Mouse (Mus musculus): ENCODE measurements at regions not wholly inside any gene's neighbourhood (a gene's known extent, or its start where the extent isn't known, plus 50 kb on each side); places are given as distances from the start of the nearest gene placed in this dataset.

DNA sequence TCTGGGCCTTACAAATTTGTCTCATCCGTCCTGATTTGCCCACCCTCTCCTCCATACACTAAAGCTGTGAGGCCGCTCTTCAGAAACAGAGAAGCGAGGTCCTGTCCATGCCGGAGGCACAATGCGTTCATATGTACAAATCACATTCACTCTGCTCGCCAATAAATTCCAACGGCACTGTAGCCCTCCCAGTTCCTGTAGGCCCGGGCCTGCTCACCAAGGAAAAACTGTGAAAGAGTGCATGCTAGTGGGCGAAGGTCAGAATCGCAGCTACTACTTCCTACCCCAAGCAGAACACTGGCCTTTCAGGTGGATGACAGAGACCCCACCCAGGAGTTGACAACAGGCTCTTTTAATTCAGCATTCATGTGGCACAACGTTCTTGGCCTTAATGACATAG is 278.7 kb downstream of the Insig2 start:
- no peak for DNase-seq

DNA sequence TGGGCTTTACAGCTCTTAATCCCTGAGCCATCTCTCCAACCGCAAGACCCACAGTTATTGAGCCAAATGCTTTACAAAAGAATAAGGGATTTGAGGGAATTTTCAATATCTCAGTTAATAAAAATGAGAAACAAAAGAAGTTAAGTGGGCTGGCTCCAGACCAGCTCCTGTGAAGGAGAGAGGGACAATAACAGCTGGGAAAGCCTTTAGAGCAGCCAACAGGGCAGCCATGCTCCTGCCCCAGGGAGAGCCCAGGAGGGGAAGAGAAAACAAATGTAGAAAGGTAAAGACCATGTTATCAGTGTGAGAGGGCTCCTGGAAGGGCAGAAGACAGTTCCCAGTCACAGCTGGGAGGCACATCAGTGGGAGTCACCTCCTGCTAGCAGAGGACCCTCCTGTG is 257.8 kb downstream of the Insig2 start:
- DNase-seq, result no peak

DNA sequence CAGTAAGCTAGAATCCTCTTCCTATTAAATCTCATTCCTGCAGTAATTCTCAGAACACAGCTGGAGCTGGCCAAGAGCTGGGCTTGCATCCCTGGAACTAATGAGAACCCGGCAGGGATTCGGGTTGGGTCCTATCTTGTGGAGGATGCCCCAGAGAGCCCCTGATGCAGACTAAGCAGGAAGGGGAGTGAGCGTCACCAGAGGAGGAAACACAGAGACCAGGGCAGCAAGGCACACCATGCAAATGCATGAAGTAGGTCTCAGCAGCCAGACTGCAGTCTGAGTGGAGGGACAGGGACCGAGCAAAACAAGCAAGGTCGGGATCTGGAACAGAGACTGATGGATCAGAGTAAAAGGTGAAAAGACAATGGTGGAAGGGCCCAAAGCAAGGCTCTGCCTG is 249.6 kb downstream of the Insig2 start:
- no peak for DNase-seq

DNA sequence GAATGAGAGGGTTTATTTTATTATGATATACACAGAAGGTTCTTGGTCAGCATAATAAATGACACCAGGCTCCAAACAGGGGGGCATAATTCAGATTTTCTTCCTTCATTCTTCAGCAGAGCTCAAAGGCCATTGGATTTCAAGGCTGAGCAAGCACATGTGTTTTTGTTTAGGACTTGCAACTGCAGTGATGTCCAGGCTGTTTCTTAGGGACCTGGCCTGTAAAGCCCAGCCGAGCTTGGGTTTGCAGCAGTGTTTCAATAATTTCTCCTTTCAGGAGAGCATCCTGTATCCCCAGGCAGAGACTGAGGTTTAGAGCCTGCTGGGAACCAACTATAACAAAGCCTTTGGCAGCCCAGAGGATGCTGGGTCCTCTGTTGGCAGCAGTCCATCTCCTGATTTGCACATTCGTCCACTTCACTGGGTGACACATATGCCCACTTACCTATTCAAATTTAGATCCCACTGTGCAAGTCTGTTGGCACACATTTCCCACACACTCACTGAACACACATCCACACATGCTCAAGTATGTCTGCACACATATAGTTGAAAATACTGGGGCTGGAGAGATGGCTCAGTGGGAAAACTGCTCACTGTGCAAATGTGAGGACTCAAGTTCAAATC is 247.2 kb downstream of the Insig2 start:
- DNase-seq, result no peak

DNA sequence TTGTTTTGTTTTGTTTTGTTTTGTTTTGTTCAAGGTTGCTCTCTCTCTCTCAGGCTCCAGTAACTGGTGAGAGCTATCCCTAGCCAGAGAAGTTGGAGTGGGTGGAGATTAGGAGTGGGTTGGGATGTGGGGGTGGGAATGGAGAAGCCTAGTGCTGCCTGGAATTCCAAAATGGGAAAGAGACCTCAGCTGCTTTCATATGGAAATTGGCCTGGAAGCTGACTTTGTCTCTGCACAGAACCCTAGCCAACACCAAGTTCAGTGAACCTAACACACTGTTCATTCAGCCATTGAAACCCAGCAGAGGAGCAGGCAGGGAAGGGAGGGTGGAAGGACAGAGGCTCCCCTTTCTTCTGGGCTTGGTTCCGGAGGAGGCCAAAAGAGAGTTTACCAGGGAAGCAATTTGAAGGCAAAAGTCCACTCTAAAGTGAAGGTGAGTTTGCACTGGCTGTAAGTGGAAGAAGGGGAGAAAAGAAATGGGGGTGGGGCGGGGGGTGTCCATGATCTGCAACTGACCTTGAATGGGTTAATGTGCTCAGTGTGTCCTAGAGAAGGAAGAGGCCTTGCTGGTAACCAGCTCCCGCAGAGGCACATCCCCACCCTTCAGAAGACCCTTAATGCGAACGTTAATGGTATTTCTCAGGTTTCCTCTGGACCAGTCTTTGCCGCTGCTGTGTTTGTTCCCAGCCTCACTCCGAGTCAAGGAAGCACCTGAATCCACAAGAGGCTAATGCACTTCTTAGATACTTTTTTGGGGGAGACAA is 245.1 kb downstream of the Insig2 start:
- DNase-seq, result no peak

DNA sequence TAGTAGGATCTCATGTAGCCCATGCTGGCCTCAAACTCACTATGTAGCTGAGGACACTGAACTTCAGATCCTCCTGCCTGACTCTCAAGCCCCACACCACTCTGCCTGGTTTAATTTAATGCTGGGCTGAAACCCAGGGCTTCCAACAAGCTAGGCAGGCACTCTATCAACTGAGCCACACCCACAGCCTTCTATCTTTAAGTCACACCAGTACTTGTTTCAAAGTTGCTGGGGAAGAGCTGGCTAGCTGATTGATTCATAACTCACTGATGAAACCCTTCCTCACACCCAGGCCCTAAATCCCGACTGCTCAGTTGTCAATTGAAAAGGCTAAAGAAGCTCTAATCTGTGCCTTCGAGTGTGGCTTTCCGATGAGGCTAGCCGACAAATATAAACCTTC is 241.8 kb downstream of the Insig2 start:
- DNase-seq, result no peak

DNA sequence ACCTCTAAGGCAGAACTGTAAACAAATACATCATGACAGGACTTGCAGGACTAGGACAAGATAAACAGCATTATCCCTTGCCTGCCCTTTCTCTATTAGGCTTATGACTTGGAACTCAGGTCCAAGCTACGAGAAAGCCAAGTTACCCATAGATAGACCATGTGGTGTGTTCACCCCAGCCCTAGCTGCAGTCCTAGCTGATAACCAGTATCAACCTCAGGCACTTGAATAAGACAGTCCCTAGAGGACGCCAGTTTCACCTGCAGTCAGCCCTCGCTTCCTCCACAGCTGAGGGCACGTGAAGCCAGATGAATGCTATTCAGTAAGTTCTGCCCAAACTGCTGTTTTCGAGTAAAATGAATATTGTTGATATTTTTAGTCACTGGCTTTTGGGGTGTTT is 239.5 kb downstream of the Insig2 start:
- no peak for DNase-seq

DNA sequence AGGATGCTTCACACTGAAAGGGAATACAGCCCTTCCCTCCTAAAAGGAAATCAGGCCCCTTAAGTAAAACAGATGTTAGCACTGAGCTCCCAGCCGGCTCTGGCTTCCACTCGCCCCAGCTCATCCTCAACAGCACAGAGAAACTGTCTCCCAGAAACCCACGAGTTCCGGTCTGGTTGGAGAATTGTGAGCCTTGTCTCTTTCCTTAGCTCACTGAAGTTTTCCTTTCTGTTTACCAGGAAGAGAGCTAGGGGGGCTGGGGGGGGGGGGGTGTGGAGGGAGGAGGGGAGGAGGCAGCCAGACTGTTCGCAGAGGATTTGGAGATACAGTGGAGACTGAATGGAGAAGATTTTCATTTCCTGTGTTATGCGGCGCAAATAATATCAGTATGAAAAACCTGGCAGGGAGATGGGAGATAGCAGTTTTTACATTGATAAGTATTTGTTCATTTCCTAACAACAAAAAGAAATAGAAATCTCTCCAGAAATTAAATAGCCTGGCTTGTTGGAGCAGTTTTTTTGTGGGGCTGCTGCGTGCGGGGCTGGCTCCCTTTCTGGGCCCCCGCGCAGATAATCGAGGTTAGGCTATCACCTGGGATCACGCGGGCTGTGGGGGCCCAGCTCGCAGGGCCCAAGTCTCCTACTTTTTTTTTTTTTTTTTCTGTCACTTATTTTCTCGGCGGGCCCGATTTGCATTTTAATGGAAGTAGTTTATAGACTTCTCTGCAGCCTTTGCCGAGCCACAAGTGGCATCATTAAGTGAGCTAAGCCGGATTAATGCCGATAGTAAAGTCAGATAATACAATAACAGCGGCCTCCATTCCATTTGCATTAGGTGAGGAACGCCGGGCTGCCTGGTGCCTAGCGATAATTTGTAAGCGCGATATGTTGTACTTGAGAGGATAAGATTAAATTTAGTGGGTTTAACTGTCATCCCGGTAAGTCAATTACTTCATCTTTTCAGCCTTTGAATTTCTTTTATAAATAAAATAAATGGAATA is 235.5 kb downstream of the Insig2 start:
- DNase-seq, result no peak

DNA sequence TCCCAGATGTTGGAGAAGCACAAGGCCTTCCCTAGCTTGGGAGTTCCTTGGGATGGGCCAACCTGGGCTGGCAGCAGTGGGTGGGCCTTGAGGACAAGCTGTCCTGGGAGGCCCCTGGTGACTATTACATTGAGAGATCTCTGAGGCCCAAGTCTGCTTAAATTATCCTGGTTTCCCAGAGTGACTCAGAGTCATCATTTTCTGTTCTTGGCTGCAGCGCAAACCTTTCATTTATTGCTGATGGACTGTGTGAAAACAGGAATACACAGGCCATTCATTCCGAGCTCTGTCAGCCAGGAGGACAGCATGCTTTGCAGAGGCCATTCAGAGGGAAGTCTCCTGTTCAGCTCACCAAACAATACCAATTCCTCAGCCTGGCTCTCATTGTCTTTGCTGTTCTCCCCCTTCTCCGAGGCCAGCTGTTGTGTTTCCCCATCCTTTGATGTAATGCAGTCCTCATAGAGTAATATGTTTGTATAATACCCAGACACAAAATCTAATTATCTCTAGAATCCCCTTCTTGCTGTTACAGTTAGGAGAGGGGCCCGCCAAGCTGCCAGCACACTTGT is 220.5 kb downstream of the Insig2 start:
- no peak for DNase-seq

DNA sequence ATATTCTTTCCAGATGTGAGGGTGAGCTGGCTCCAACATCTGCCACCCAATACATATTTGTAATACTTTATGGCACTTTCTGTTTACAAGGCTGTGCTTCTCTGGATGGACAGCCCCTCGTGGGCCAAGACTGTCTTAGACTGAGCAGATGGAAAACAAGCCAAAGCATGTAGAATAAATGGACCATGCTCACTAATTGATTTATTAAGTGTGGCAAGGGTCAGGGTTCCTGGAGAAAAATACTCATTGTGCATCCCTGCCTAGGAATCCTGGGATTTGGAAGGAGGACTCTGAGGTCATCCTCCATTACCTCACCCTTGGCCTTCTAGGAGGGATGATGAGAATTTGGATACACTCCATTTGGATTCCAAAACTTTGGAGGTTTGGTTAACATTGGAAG is 219.9 kb downstream of the Insig2 start:
- no peak for DNase-seq

DNA sequence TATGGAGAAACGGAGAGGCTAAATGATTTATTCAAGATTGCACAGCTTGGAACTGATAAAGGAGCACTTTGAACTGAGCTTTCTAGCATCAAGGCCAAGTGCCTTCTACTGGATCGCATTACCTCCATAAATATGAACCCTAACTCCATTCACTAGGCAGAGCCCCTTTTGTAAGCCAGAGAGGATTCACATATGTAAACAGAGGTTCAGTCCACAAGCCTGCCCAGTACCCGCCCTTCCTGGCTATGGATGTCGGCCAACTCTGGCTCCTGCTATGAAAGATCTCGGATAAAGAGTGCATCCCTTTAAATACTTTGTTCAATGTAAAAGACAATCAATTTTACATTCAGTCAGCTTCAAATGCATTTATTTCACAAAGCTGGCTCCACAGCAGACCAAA is 215.8 kb downstream of the Insig2 start:
- DNase-seq, result no peak

DNA sequence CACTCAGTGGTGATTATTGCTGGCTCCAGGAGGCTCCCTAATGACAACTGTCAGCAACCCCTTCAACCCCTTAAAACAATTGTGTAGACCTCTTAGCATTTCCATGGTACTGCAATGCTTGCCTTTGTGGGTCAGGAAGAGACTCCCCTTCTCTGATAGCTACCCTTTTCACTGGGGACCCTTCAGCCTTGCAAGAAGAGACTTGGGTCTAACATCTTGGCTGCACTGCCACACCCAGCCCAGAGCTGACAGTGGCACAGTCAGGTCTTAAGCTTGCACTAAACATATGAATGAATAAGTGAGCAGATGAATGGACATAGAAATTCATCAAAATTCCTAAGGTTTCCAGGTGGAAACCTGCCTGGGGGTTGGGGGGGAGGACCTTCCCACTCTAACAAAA is 209.0 kb downstream of the Insig2 start:
- DNase-seq, result no peak

DNA sequence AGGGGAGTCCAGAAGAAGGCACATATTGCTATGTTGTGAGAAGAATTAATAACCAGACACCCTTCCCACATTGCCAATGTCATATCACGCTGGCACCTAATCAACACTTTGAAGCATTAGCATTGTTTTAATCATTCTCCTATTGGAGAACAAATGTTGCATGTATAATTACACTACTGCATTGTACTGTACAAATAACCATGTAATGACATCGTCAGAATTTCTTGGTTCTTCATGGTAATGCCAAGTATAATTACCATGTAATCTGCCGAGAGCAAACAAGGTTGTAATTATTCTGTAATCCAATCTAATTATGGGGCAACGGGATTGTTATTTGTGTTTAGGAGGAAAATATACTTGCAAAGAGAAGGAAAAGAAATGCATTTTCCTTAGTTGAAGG is 196.1 kb downstream of the Insig2 start:
- DNase-seq, result no peak

DNA sequence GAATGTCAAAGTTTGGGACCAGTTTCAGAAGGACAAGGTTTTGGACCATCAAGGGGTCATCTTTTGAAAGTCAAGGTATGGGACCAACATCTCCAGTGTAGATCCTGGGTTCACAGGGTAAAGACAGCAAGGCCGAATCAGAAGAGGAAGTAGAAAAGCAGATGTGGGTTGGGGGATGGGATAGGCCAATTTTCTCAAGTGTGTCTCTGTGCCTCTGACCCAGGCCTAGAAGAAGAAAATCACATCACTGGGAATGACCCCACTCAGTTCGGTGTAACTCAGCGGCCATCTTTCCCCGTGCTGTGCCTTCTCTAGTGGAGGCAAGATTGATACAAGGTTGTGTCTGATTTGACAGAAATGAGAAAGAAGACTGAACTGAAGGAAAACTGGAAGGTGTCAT is 195.5 kb downstream of the Insig2 start:
- no peak for DNase-seq

DNA sequence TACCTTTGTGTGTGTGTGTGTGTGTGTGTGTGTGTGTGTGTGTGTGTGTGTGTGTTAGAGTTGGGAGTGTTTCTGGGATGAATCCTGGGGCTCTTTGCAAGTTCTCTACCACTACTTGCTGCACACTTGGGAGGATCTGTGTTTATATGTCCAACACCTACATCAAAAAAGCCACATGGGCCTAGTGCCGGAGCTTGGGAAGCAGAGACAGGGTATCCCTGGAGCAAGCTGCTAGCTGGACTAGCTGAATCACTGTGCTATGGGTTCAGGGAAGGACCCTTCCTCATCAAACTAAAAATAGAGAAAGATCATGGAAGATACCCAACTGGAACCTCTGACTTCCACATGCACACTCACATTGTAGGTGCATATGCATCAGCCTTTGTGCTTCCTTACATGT is 187.4 kb downstream of the Insig2 start:
- no peak for DNase-seq

DNA sequence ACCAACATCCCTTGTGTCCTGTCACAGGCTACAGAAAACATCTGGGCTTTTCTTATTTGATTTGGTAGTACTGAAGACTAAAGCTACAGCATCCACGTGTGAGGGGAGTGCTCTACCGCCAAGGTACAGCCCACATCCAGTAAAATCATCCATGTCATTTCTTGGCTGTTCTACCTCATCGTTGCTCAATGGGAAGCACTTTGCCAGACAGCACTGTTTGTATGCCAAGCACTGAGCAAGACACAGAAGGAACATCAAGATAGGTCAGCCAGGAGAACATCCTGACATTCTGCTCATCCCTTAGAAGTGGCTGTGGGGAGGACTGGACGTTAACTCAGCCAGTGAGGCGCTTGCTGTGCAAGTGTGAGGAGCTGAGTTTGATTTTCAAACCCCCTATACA is 178.9 kb downstream of the Insig2 start:
- DNase-seq, result no peak

DNA sequence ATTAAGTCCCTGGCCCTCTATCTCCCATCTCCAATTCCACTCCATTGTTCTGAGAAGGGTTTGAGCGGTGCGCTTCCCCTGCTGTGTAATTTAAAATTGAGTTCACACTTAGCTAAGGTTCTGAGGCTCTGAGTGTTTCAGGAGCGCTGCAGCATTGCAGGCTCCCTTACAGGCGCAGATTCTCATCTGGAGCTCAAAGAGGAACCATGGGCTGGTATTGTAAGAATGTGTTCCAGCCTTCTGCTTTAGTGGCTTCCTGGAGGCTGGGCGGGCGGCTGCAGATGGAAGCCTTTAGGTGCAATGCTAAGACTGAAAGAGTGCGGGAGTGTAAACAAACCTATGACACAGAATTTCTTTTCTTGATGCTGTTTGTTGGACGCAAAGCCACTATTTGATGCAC is 177.8 kb downstream of the Insig2 start:
- no peak for DNase-seq

DNA sequence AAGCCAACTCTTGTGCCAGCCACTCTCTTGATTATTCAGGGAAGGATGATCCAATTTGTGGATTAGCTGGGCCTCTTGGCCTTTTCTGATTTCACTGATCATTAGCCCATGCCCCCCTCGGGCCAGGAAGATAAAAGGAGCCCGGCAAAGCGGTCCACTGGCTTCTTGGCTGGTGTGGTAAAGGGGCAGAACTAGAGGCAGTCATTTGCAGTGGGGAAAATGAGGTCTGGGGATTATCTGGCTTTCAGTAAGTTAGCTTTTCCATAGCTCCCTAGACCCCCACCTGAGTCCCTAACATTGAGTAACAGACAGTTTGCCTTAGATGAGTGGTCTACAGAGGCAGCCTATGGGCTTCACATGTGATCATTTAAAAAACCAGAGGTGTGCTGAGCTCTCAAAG is 163.7 kb downstream of the Insig2 start:
- no peak for DNase-seq

DNA sequence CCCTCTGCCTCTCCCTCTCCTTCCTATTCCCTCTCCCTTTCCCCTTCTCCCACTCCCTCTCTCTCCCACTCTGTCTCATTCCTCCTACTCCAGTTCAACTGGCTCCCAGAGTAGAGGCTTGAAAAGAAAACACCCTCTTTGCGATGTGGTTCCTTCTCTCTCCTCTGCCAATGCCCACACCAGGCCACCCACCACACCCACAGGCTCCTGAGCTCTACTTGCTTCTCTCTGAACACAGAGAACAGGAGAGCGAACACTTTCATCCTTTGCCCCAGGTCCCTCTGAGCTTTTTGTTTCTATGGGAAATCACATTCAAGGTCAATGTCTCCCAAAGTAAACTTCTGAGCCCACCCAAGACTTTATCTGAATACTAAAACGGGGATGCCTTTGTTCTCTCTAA is 155.8 kb downstream of the Insig2 start:
- DNase-seq, result no peak

DNA sequence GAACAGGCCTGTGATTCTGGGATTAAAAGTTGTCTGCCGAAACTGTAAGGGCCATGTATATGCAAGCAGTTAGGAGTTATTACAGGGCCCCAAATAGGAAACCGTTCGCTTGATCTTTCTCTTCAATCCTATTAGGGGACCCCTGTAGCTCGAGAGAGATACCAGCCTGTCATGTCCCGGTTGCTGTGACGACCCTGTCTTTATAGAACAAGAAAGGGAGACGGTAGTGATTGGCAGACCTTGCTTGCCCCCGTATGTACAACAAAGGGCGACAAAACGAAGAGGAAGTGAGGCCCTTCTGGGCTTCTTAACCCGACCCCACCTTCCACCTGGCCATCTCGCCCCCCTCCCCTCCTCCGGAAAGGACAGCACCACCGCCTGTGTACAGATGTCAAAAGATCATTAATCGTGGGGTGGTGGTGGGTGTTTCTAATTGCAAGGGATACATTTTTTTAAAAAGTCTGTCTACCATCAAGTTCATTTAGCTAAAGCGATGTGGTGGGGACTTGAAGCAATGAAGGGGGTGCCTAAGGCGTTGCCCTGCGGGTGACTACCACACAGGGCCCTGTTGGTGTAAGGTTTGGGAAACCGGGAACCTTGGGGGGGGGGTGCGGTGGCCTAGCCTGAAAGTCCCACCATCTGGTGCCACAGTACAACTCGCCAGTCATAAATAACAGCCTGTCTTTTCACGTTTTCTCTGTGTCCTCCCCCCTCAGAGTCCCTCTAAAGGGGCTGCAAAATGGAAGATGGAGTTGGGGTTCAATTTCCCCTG is 155.1 kb downstream of the Insig2 start:
- DNase-seq, result no peak

DNA sequence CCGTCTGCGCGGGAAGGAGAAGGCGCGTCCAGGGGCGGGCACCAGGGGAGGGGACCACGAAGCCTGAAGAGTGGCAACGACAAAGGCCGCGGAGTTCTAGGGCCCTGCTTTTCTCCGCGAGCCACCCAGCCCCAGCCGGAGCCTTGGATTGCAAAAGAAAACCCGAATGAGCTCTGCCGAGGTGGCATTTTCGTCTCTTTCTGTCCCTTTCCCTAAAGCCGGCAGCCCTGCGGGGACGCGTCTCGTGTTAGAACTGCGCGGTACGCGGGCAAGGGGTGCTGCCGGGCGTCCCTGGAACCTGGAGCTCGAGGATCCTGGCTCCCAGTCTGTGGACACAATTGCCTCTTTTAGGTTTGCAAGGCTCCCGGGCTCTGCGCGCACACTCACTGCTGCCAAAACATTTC is 154.5 kb downstream of the Insig2 start:
- DNase-seq, result no peak

DNA sequence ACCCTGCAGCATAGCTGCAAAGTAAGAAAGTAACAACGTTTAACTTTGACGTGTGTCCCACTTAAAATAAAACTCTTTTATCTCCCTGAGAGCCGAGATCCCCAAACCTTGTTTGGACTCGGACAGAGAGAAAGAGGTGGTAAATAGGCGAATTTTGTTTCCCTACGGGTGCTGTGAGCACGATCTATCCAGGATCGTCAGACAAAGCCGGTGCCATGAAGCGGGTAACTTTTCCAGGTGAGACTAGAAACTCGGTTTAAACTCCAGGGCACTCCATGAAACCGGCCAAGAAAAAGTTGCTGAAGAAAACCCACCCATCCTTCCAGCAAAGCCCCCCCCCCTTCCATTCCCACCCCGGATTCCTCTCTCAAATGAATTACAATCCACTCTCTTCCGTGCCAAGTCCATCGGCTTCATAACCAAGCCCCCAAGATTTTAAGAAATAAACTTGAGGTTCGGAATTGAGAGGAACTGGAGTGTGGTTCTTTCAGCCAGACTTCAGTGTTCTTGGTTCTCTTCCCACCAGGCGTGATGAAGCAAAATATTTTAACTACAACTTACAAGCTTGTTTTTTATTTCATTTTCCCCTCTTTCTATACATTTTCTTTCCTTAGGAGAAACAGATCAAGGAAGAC is 153.7 kb downstream of the Insig2 start:
- DNase-seq, result no peak
